Mouse (Mus musculus) neural tube, embryonic 11.5 days (tissue): ENCODE data around the gene Gsdma2. TPM values are rescaled to one million over a fixed set of nuclear protein-coding genes. Genes with fewer than 3 reads are reported as not detected.

Experiments
- ATAC-seq: fragments of 200-750 bp; cut with Nextera tagmentation; 2 replicates; pipeline ENCODE4 v1.8.0; 2017; ENCODE audit warnings: moderate number of reproducible peaks, mild to moderate bottlenecking, moderate TSS enrichment, moderate library complexity; ENCODE audit not compliant: insufficient read depth, low FRiP score, low TSS enrichment
- DNase-seq: peaks from one replicate; pipeline ENCODE4 v3.0.0-alpha.2; 2015; ENCODE audit warnings: low spot score
- H3K27ac ChIP-seq: fragments of 300-500 bp; sonication (generic); 2 replicates; pipeline ENCODE4 v1.5.1; 2014; ENCODE audit warnings: low read depth, mild to moderate bottlenecking, low read length
- H3K27me3 ChIP-seq: fragments of 300-500 bp; sonication (generic); 2 replicates; pipeline ENCODE4 v1.6.1; 2014; ENCODE audit warnings: mild to moderate bottlenecking, low read length, mixed read lengths; ENCODE audit not compliant: control insufficient read depth, insufficient read depth
- H3K36me3 ChIP-seq: fragments of 300-500 bp; sonication (generic); 2 replicates; pipeline ENCODE4 v1.6.1; 2014; ENCODE audit warnings: mild to moderate bottlenecking, low read length, moderate library complexity, mixed read lengths; ENCODE audit not compliant: control insufficient read depth, insufficient read depth
- H3K4me1 ChIP-seq: fragments of 300-500 bp; sonication (generic); 2 replicates; pipeline ENCODE4 v1.6.1; 2014; ENCODE audit warnings: low read length, mixed read lengths; ENCODE audit not compliant: control insufficient read depth, insufficient read depth
- H3K4me2 ChIP-seq: fragments of 300-500 bp; sonication (generic); 2 replicates; pipeline ENCODE4 v1.6.1; 2014; ENCODE audit warnings: low read depth, mild to moderate bottlenecking, moderate library complexity
- H3K4me3 ChIP-seq: fragments of 300-500 bp; sonication (generic); 2 replicates; pipeline ENCODE4 v1.5.1; 2014; ENCODE audit warnings: low read depth, low read length
- H3K9ac ChIP-seq: fragments of 300-500 bp; sonication (generic); 2 replicates; pipeline ENCODE4 v1.6.1; 2014; ENCODE audit warnings: mild to moderate bottlenecking, low read length
- H3K9me3 ChIP-seq: fragments of 300-500 bp; sonication (generic); 2 replicates; pipeline ENCODE4 v1.6.1; 2016; ENCODE audit warnings: low read length; ENCODE audit not compliant: control insufficient read depth
- WGBS: fragments of 180-500 bp; shearing (Covaris S2); extraction: QIAGEN DNeasy Blood & Tissue Kit; methylation state at CpG from one replicate; pipeline ENCODE4 v1.1.7; 2014; 5-methylcytosine and 5-hydroxymethylcytosine counted together
- polyA plus RNA-seq: library from polyadenylated mRNA; unstranded; fragments of >200 nt; fragmentation: Nextera tagmentation; extraction: Ambion mirVana; gene quantifications from 2 replicates; pipeline ENCODE4 v1.2.1, GENCODE M21; 2014

The Gsdma2 gene
- polyA plus RNA-seq, 1 experiment from 2014 or later: 0.17 TPM

- 91% methylated on average over 4 of the region's 4 CpGs for WGBS
- peaks cover 23% of the 10 kb centered on the region for H3K36me3 ChIP-seq
- no peak for DNase-seq
These were observed 40.4 kb downstream of the Gsdma2 start for GRCm38 (mm10) chr11:98686976-98687375.

DNA sequence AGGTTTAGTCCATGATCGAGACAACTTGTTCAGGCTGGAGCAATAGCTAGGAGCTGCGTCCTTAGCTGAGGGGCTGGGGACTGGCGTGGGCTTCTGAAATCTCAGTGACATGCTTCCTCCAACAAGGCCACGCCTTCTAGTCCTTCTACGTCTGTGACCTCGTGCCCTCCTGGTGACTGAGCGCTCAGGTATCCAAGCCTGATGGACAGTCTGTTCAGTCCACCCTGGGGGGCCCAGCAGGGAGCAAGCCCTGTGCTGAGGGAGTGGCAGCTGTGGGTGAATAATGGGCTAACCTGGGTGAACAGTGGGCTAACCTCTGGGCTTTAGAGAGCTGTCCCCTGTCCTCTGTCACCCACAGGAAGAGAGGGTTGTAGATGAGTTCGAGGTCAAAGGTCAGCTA, 41.5 kb downstream of the Gsdma2 start:
- no peaks in the 10 kb centered on the region for H3K9me3 ChIP-seq
- H3K9ac ChIP-seq: no peak overlapping the region
- no peak overlapping the region for H3K4me2 ChIP-seq
- H3K4me1 ChIP-seq: peaks cover 5% of the 10 kb centered on the region
- H3K27me3 ChIP-seq: no peaks in the 10 kb centered on the region
- no peak overlapping the region for H3K27ac ChIP-seq
- H3K36me3 ChIP-seq: peaks cover 24% of the 10 kb centered on the region
- DNase-seq (no peak), ATAC-seq (no peak)
- 86% methylated on average over 8 of the region's 8 CpGs for WGBS
- H3K4me3 ChIP-seq: no peak overlapping the region

More at GRCm38 (mm10) chr11:98686976-98687375, 40.4 kb downstream of the Gsdma2 start:
- ATAC-seq: no peak
- Histone ChIP-seq H3K4me2 (no peak overlapping the region), H3K4me1 (peaks cover 5% of the 10 kb centered on the region), H3K4me3 (no peak overlapping the region), H3K9me3 (no peaks in the 10 kb centered on the region), H3K27me3 (no peaks in the 10 kb centered on the region), H3K9ac (no peak overlapping the region), H3K27ac (no peak overlapping the region)

DNA sequence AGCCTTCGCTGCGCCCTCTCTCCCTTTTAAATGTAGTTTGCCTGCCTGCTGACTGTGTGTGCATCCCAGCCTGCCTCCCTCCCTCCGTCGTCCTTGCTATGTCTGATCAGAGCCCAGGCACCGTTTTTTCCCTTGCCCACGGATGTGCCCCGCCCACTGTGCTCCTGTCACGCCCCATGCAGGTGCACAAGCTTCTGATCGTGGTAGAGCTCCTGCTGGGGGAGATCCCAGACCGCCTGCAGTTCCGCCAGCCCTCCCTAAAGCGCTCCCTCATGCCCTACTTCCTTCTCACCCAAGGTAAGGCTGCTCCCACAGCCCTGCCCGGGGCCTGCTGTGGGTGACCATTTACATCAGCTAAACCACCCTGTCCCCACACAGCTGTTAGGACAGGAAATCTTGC, 46.6 kb downstream of the Gsdma2 start:
- Histone ChIP-seq H3K27ac (no peak overlapping the region), H3K4me1 (no peaks in the 10 kb centered on the region), H3K9me3 (no peaks in the 10 kb centered on the region), H3K4me3 (no peak overlapping the region), H3K4me2 (no peak overlapping the region), H3K9ac (no peak overlapping the region), H3K36me3 (peaks cover 27% of the 10 kb centered on the region), H3K27me3 (no peaks in the 10 kb centered on the region)
- ATAC-seq (no peak), DNase-seq (no peak)
- WGBS: 79% methylated on average over 13 of the region's 13 CpGs

DNA sequence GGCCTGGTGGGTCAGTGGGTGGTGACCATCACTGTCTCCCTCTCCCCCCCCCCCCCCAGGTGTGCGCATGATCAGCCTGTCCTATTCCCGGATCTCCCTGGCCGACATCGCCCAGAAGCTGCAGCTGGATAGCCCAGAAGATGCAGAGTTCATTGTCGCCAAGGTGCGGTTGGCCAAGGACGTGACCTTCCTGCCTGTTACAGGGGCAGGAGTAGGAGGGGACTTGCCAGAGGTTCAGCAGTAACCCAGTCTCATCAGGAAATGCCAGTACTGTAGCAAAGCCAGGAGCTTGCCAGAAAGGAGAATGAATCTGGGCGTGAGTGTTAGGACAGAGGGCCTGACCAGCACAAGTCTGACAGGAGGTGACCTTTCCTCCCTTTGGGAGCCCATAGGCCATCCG, 47.2 kb downstream of the Gsdma2 start:
- Histone ChIP-seq H3K9me3 (no peaks in the 10 kb centered on the region), H3K4me2 (no peak overlapping the region), H3K4me3 (no peak overlapping the region), H3K36me3 (peaks cover 27% of the 10 kb centered on the region), H3K9ac (no peak overlapping the region), H3K27me3 (no peaks in the 10 kb centered on the region), H3K4me1 (no peaks in the 10 kb centered on the region), H3K27ac (no peak overlapping the region)
- ATAC-seq: no peak
- DNase-seq: no peak
- WGBS: 94% methylated on average over 9 of the region's 9 CpGs

DNA sequence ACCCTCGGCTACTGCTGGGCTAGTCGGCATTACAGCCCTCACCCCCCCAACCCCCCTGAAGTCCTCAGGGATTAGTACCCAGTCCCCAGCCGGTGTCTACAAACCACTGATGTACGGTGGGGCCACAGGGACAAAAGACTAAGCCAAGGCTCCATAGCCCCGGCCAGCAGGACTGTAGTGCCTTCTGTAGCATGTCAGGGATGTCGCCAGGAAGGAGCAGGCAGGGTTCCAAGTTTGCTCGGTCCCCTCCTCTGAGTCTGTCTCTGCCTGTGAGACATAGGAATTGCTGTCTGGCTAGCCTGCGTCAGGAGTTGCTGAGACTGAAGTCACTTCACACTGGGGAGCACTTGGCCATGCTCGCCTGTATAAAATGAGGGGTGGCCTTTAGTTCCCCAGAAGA, 47.7 kb downstream of the Gsdma2 start:
- WGBS: 86% methylated on average over 9 of the region's 9 CpGs

DNA sequence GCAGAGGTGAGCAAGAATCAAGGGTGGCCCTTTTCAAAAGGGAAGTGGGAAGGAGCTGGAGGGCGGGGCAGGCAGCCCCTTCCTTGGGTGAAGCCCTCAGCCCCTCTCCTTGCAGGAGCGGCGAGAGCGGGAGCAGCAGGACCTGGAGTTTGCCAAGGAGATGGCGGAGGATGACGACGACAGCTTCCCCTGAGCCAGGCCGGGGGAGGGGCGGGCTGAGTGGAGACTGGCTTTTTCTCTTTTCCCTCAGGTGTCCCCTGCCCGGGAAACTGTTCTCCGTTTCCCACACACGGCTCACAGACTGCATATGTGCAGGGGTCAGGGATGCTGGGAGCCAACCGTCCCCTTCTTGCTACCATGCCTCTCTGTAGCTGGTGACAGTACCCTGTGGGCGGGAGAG, 48.8 kb downstream of the Gsdma2 start:
- H3K9me3 ChIP-seq: no peaks in the 10 kb centered on the region
- H3K27me3 ChIP-seq: no peaks in the 10 kb centered on the region
- H3K36me3 ChIP-seq: peaks cover 26% of the 10 kb centered on the region
- no peak overlapping the region for H3K9ac ChIP-seq
- DNase-seq: no peak
- no peaks in the 10 kb centered on the region for H3K4me1 ChIP-seq
- H3K4me2 ChIP-seq: no peak overlapping the region
- no peak overlapping the region for H3K27ac ChIP-seq
- 75% methylated on average over 14 of the region's 14 CpGs for WGBS
- no peak overlapping the region for H3K4me3 ChIP-seq
- ATAC-seq: no peak

More for the DNA sequence above, 47.7 kb downstream of the Gsdma2 start:
- Histone ChIP-seq H3K36me3 (peaks cover 27% of the 10 kb centered on the region), H3K27me3 (no peaks in the 10 kb centered on the region), H3K4me2 (no peak overlapping the region), H3K9me3 (no peaks in the 10 kb centered on the region), H3K4me3 (no peak overlapping the region), H3K27ac (no peak overlapping the region), H3K4me1 (no peaks in the 10 kb centered on the region), H3K9ac (no peak overlapping the region)
- ATAC-seq: no peak
- DNase-seq: no peak

DNA sequence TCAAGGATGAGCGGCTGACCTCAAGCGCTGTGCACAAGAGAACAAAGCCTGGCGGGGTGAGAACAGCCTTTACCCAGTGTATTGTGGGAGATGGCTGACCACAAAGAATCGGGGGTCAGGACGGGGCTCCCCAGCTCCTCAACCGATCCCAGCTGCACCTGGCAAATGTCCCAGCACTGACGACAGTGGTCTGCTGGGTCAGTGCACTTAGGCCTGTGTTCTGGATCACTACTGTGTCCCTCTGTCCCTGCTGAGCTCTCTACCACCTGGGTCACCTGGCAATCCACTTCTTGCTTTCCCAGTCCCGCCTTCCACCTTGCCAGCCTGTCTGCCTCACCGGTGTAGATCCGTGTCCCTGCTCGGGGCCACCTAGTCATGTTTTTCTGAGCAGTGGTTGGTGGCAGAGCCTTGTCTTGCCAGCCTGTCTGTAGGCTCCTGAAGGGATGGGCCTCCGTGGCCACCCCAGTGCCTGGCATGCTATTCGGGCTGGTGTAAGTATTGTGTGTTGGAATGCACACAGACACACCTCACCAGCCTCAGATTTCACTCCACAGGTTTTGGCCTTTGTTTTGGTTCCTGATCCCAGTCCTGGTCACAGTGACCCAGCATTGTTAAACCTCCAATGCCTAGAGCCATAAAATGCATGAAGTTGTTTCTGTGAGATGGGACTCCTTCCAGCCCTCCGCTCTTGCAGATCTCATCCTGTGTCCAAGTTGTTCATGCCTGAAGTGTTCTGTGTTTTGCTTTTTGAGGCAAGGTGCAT, 50.1 kb downstream of the Gsdma2 start:
- WGBS: 90% methylated on average over 14 of the region's 14 CpGs
- H3K36me3 ChIP-seq: peaks cover 20% of the 10 kb centered on the region

DNA sequence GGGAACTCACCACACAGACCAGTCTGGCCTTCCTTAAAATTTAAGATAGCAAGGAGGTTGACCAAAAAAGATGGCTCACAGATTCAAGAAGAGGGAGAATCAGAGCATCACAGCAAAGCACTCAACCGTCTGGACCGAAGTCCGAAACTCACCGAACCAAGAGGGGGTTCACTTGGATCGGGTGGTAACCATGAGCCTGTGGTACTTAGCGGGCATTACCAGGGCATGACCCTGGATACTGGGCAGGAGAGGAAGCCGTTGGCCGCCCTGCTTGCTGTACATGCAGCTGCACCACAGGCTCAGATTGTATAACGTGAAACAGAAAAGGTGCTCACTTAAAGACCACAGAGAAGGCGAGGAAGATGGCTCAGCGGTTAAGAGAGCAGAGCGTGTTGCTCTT, 50.7 kb downstream of the Gsdma2 start:
- H3K4me3 ChIP-seq: no peak overlapping the region
- H3K9me3 ChIP-seq: no peaks in the 10 kb centered on the region
- H3K4me2 ChIP-seq: no peak overlapping the region
- no peak for ATAC-seq
- no peaks in the 10 kb centered on the region for H3K27me3 ChIP-seq
- no peak for DNase-seq
- no peak overlapping the region for H3K9ac ChIP-seq
- peaks cover 15% of the 10 kb centered on the region for H3K36me3 ChIP-seq
- H3K4me1 ChIP-seq: no peaks in the 10 kb centered on the region
- no peak overlapping the region for H3K27ac ChIP-seq
- WGBS: 91% methylated on average over 12 of the region's 12 CpGs

More for the DNA sequence above, 50.1 kb downstream of the Gsdma2 start:
- no peaks in the 10 kb centered on the region for H3K9me3 ChIP-seq
- no peak for ATAC-seq
- no peak overlapping the region for H3K4me2 ChIP-seq
- H3K9ac ChIP-seq: no peak overlapping the region
- H3K27me3 ChIP-seq: no peaks in the 10 kb centered on the region
- DNase-seq: no peak
- H3K4me1 ChIP-seq: no peaks in the 10 kb centered on the region
- H3K27ac ChIP-seq: no peak overlapping the region
- no peak overlapping the region for H3K4me3 ChIP-seq
